20 mouse cellular contexts compared by ENCODE assay signal in the genomic region with DNA sequence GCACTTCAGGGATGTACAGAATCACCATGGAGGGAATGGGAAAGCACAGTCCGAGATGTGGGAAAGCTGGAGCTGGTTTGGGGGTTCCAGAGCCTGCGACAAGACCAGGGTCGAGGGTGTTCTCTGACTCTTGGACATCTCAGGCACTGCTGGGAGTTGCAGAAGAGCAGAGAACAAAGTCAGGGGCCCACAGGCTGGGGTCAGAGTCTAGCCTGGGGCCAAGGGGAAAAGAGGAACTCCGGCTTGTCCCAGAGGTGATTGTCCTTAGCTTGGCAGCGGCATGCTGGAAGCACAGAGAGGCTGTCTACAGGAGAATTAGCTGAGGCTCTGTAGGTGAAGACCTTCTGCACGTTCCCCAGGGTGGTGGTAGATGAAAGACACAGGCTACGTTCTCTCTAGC.
"Had no signal": no experiment of that assay in that cellular context is flagged by ENCODE, and none has a peak within 500 bp of the region (broad histone marks: within the 10 kb centered on the region; RNA-seq: fewer than 3 reads in every experiment).

No protein-coding gene starts in this region.

- H3K4me3 ChIP-seq: kidney, embryonic 15.5 days; left cerebral cortex, adult 2 months; lung, embryonic 15.5 days; midbrain, embryonic 12.5 days; myocyte; neural tube, embryonic 13.5 days; stomach, embryonic 15.5 days had no signal

- H3K27me3 ChIP-seq: kidney, embryonic 15.5 days; lung, embryonic 15.5 days; midbrain, embryonic 12.5 days; neural tube, embryonic 13.5 days; stomach, embryonic 15.5 days had no signal

- H3K27ac ChIP-seq: kidney, embryonic 15.5 days; left cerebral cortex, adult 2 months; liver, embryonic 14.5 days; lung, embryonic 15.5 days; midbrain, embryonic 12.5 days; neural tube, embryonic 13.5 days; stomach, embryonic 15.5 days had no signal

- H3K9ac ChIP-seq: kidney, embryonic 15.5 days; liver, embryonic 14.5 days; liver, postnatal 0 days; lung, embryonic 15.5 days; midbrain, embryonic 12.5 days; neural tube, embryonic 13.5 days; stomach, embryonic 15.5 days had no signal

- H3K9me3 ChIP-seq: kidney, embryonic 15.5 days; lung, embryonic 15.5 days; midbrain, embryonic 12.5 days; stomach, embryonic 15.5 days had no signal

- H3K4me1 ChIP-seq: lung, embryonic 15.5 days; midbrain, embryonic 12.5 days; neural tube, embryonic 13.5 days; stomach, embryonic 15.5 days had no signal

- H3K4me2 ChIP-seq: kidney, embryonic 15.5 days; lung, embryonic 15.5 days; midbrain, embryonic 12.5 days; neural tube, embryonic 13.5 days; stomach, embryonic 15.5 days had no signal

- ATAC-seq: liver, postnatal 0 days; midbrain, embryonic 16.5 days had no signal

- H3K36me3 ChIP-seq: kidney, embryonic 15.5 days; lung, embryonic 15.5 days; midbrain, embryonic 12.5 days; neural tube, embryonic 13.5 days; stomach, embryonic 15.5 days had no signal

- DNase-seq: kidney, adult 8-10 months; kidney, postnatal 10 days; kidney, postnatal 36 days; layer of hippocampus, postnatal 36 days; liver, postnatal 0 days; lung, postnatal 10 days; lung, postnatal 36 days; retina, postnatal 1 day; right cerebral cortex, postnatal 25 days; spleen, adult 18-20 months; thymus, postnatal 36 days had no signal
